Mouse (Mus musculus) kidney, postnatal 0 days (tissue): Measurements from ENCODE around the gene Rab2b. TPM values are rescaled to one million over a fixed set of nuclear protein-coding genes. Genes with fewer than 3 reads are reported as not detected.

ENCODE experiments used
- ATAC-seq: fragments of 200-750 bp; cut with Nextera tagmentation; replicated peaks from 2 replicates; pipeline ENCODE4 v1.8.0; 2017; ENCODE audit warnings: low read depth, moderate number of reproducible peaks, moderate TSS enrichment, moderate library complexity; ENCODE audit not compliant: low FRiP score
- DNase-seq: peaks from one replicate; pipeline ENCODE4 v3.0.0-alpha.2; 2016; ENCODE audit warnings: low spot score
- H3K27ac ChIP-seq: fragments of 300-500 bp; sonication (generic); 2 replicates; pipeline ENCODE4 v1.5.1; 2014; ENCODE audit warnings: mild to moderate bottlenecking
- H3K27me3 ChIP-seq: fragments of 300-500 bp; sonication (generic); 2 replicates; pipeline ENCODE4 v1.6.1; 2014; ENCODE audit warnings: low read length, mixed read lengths; ENCODE audit not compliant: insufficient read depth
- H3K36me3 ChIP-seq: fragments of 300-500 bp; sonication (generic); 2 replicates; pipeline ENCODE4 v1.6.1; 2014; ENCODE audit warnings: low read length, mixed read lengths; ENCODE audit not compliant: insufficient read depth
- H3K4me1 ChIP-seq: fragments of 300-500 bp; sonication (generic); replicated peaks from 2 replicates; pipeline ENCODE4 v1.6.1; 2014; ENCODE audit warnings: antibody characterized with exemption, low read length, mixed read lengths; ENCODE audit not compliant: insufficient read depth
- H3K4me2 ChIP-seq: fragments of 300-500 bp; sonication (generic); 2 replicates; pipeline ENCODE4 v1.6.1; 2014; ENCODE audit warnings: mild to moderate bottlenecking, low read length, moderate library complexity, mixed read lengths
- H3K4me3 ChIP-seq: fragments of 300-500 bp; sonication (generic); replicated peaks from 2 replicates; pipeline ENCODE4 v1.5.1; 2014; ENCODE audit warnings: low read depth, low read length
- H3K9ac ChIP-seq: fragments of 300-500 bp; sonication (generic); 2 replicates; pipeline ENCODE4 v1.6.1; 2014; ENCODE audit warnings: low read depth, low read length
- H3K9me3 ChIP-seq: fragments of 300-500 bp; sonication (generic); replicated peaks from 2 replicates; pipeline ENCODE4 v1.6.1; 2016; ENCODE audit warnings: low read length, inconsistent platforms, mixed read lengths
- CTCF ChIP-seq: IDR thresholded peaks from 2 replicates; pipeline ENCODE4 v1.5.1; 2016; ENCODE audit warnings: antibody characterized with exemption, low read depth, mild to moderate bottlenecking, moderate library complexity
- WGBS: fragments of 180-500 bp; shearing (Covaris S2); extraction: QIAGEN DNeasy Blood & Tissue Kit; methylation state at CpG from one replicate; pipeline ENCODE4 v1.1.7; 2014; 5-methylcytosine and 5-hydroxymethylcytosine counted together
- polyA plus RNA-seq: library from polyadenylated mRNA; unstranded; fragments of >200 nt; fragmentation: Nextera tagmentation; extraction: Ambion mirVana; gene quantifications from 2 replicates; pipeline ENCODE4 v1.2.1, GENCODE M21; 2015

Rab2b gene
- polyA plus RNA-seq, 1 experiment from 2014 or later = 12.6 TPM

- DNase-seq = peak; percentile 46
- WGBS = 8% methylated on average over 18 of the region's 18 CpGs
- H3K36me3 ChIP-seq = no peaks in the 10 kb centered on the region
These were observed 22.8 kb downstream of the Rab2b start for GRCm38 (mm10) chr14:52256311-52257175.

DNA sequence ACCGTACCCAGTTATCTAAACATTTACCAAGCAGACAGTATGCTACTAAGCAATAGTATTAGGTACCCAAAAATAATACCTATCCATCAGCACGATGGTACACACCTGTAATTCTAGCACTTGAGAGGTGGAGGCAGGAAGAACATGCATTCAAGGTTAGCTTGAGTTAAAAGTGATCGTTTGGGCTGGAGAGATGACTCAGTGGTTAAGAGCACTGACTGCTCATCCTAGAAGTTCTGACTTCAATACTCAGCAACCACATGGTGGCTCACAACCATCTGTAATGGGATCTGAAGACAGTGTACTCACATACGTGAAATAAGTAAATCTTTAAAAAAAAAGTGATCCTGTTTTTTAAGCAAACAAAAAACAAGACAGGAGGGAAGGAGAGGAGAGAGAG lies 33.2 kb downstream of the Rab2b start:
- Histone ChIP-seq H3K9me3 (no peaks in the 10 kb centered on the region), H3K27ac (no peak overlapping the region), H3K27me3 (no peaks in the 10 kb centered on the region), H3K4me2 (no peak overlapping the region), H3K4me3 (no peak overlapping the region), H3K36me3 (no peaks in the 10 kb centered on the region), H3K9ac (no peak overlapping the region), H3K4me1 (0 out of 2 replicates have a peak, but pooled peaks cover 4% of the 10 kb centered on the region)
- ATAC-seq (no peak), DNase-seq (no peak)
- no peak for TF ChIP-seq CTCF
- WGBS = 68% methylated on average over 4 of the region's 4 CpGs

More at GRCm38 (mm10) chr14:52256311-52257175, 22.8 kb downstream of the Rab2b start:
- ATAC-seq = no peak
- Histone ChIP-seq H3K9me3 (no peaks in the 10 kb centered on the region), H3K27ac (peak overlapping the region; percentile 96), H3K9ac (peak overlapping the region; percentile 87), H3K27me3 (no peaks in the 10 kb centered on the region), H3K4me3 (peak overlapping the region; percentile 75), H3K4me2 (peak overlapping the region; percentile 62), H3K4me1 (peaks cover 8% of the 10 kb centered on the region; the same call in 1 of the 2 replicates)
- TF ChIP-seq CTCF = no peak

DNA sequence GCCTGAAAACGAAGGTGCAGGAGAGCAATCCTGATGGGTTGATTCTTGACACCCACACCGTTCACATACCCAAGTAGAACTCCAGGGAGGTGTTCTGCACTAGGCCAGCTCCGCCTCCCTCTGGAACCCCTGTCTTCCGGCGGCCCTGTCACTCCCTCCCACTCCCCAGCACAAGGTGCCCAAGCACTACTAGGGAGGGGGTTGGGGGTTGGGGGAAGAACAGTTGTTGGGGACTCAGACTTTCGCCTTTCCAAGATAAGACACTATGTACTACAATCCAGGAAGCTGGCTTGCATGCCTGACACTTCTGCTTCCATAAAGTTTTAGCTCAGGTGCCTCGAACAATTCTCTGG lies 34.7 kb downstream of the Rab2b start:
- no peaks in the 10 kb centered on the region for H3K27me3 ChIP-seq
- H3K27ac ChIP-seq = peak overlapping the region; percentile 80
- H3K9me3 ChIP-seq = no peaks in the 10 kb centered on the region
- no peaks in the 10 kb centered on the region for H3K36me3 ChIP-seq
- DNase-seq (no peak), ATAC-seq (no peak)
- 6% methylated on average over 7 of the region's 7 CpGs for WGBS
- H3K4me1 ChIP-seq = 0 out of 2 replicates have a peak, but pooled peaks cover 4% of the 10 kb centered on the region
- TF ChIP-seq CTCF = no peak
- peak overlapping the region; percentile 82 for H3K4me3 ChIP-seq
- peak overlapping the region; percentile 90 for H3K4me2 ChIP-seq
- H3K9ac ChIP-seq = peak overlapping the region; percentile 72

- ATAC-seq = peak; percentile 99
- H3K4me3 ChIP-seq = peak overlapping the region; percentile 82
- 0 out of 2 replicates have a peak, but pooled peaks cover 4% of the 10 kb centered on the region for H3K4me1 ChIP-seq
- H3K9me3 ChIP-seq = no peaks in the 10 kb centered on the region
- H3K36me3 ChIP-seq = no peaks in the 10 kb centered on the region
- H3K9ac ChIP-seq = peak overlapping the region; percentile 72
- no peak for TF ChIP-seq CTCF
- peak; percentile 99 for DNase-seq
- no peaks in the 10 kb centered on the region for H3K27me3 ChIP-seq
- peak overlapping the region; percentile 80 for H3K27ac ChIP-seq
- H3K4me2 ChIP-seq = peak overlapping the region; percentile 90
- WGBS = under 1% methylated on average over 32 of the region's 32 CpGs
These were observed 35.2 kb downstream of the Rab2b start for GRCm38 (mm10) chr14:52244041-52244689.

GRCm38 (mm10) chr14:52236216-52236615 lies 43.1 kb downstream of the Rab2b start:
- TF ChIP-seq CTCF = no peak
- H3K36me3 ChIP-seq = peaks cover 52% of the 10 kb centered on the region
- H3K9me3 ChIP-seq = no peaks in the 10 kb centered on the region
- no peaks in the 10 kb centered on the region for H3K27me3 ChIP-seq
- ATAC-seq (no peak), DNase-seq (no peak)
- H3K4me2 ChIP-seq = no peak overlapping the region
- no peak overlapping the region for H3K4me3 ChIP-seq
- no peaks in the 10 kb centered on the region for H3K4me1 ChIP-seq
- H3K9ac ChIP-seq = no peak overlapping the region
- WGBS = 100% methylated on average over 1 of the region's 1 CpGs
- H3K27ac ChIP-seq = no peak overlapping the region

- TF ChIP-seq CTCF = no peak
- no peak for ATAC-seq
- Histone ChIP-seq H3K27me3 (no peaks in the 10 kb centered on the region), H3K4me1 (no peaks in the 10 kb centered on the region), H3K27ac (no peak overlapping the region), H3K4me3 (no peak overlapping the region), H3K4me2 (no peak overlapping the region), H3K9ac (no peak overlapping the region), H3K9me3 (no peaks in the 10 kb centered on the region), H3K36me3 (peaks cover 62% of the 10 kb centered on the region)
- no peak for DNase-seq
- 90% methylated on average over 7 of the region's 7 CpGs for WGBS
These were observed 44.2 kb downstream of the Rab2b start for GRCm38 (mm10) chr14:52235165-52235564.
